21 mouse cellular contexts compared by ENCODE assay signal in genomic region chr3:98237240-98237639, GRCm38 (mm10). TPM values are rescaled to one million over a fixed set of nuclear protein-coding genes. Genes with fewer than 3 reads are reported as not detected.
"Had no signal": no experiment of that assay in that cellular context is flagged by ENCODE, and none has a peak within 500 bp of the region (broad histone marks: within the 10 kb centered on the region; RNA-seq: fewer than 3 reads in every experiment).

No protein-coding gene starts in this region.

- H3K4me3 ChIP-seq: liver, embryonic 13.5 days; liver, embryonic 15.5 days; lung, embryonic 15.5 days; megakaryocyte, embryonic 14.5 days; neural tube, embryonic 12.5 days; stomach, embryonic 15.5 days had no signal

- H3K36me3 ChIP-seq: liver, embryonic 13.5 days; liver, embryonic 15.5 days; lung, embryonic 15.5 days; neural tube, embryonic 12.5 days; stomach, embryonic 15.5 days had no signal

- DNase-seq: liver, embryonic 13.5 days; liver, postnatal 0 days; lung, adult 2 months; lung, postnatal 14 days; lung, postnatal 36 days; right cerebral cortex, postnatal 14 days; thymus, adult 2 months; thymus, postnatal 25 days; thymus, postnatal 4 days had no signal

- H3K27ac ChIP-seq: liver, embryonic 13.5 days; liver, embryonic 15.5 days; lung, embryonic 15.5 days; macrophage; neural tube, embryonic 12.5 days; stomach, embryonic 15.5 days; stomach, postnatal 0 days had no signal

- H3K9me3 ChIP-seq: liver, embryonic 13.5 days; liver, embryonic 15.5 days; lung, embryonic 15.5 days; megakaryocyte, embryonic 14.5 days; neural tube, embryonic 12.5 days; stomach, embryonic 15.5 days had no signal

- ATAC-seq: liver, postnatal 0 days; lung, postnatal 0 days; midbrain, embryonic 16.5 days had no signal

- H3K4me1 ChIP-seq: liver, embryonic 13.5 days; liver, embryonic 15.5 days; lung, embryonic 15.5 days; neural tube, embryonic 12.5 days had no signal

- H3K27me3 ChIP-seq: liver, embryonic 13.5 days; liver, embryonic 15.5 days; lung, embryonic 15.5 days; neural tube, embryonic 12.5 days; stomach, embryonic 15.5 days had no signal

- H3K4me2 ChIP-seq: liver, embryonic 13.5 days; liver, embryonic 15.5 days; lung, embryonic 15.5 days; neural tube, embryonic 12.5 days; stomach, embryonic 15.5 days had no signal

- H3K9ac ChIP-seq: liver, embryonic 13.5 days; liver, embryonic 15.5 days; liver, postnatal 0 days; lung, embryonic 15.5 days; neural tube, embryonic 12.5 days; stomach, embryonic 15.5 days had no signal

RNA-seq across cellular contexts. Expression of gene Reg4, which starts 15.3 kb away (rescaled TPM):
- polyA plus RNA-seq: liver, embryonic 13.5 days; liver, embryonic 15.5 days; liver, postnatal 0 days; lung, adult 2 months; lung, embryonic 15.5 days; lung, postnatal 0 days; macrophage; midbrain, embryonic 16.5 days; neural tube, embryonic 12.5 days; neural tube, embryonic 14.5 days; spleen, adult 2 months; stomach, postnatal 0 days; urinary bladder, adult 2 months had no signal

RNA-seq across cellular contexts. Expression of gene Hmgcs2, which starts 43.0 kb away (rescaled TPM):
- polyA plus RNA-seq: macrophage had no signal
